Mouse (Mus musculus) stomach, embryonic 16.5 days (tissue): ENCODE results near the gene Hrh1. TPM values are rescaled to one million over a fixed set of nuclear protein-coding genes. Genes with fewer than 3 reads are reported as not detected.
A peak's percentile ranks its signal among the peaks of the same experiment; 100 is the strongest.

Experiments used
- ATAC-seq: fragments of 200-750 bp; cut with Nextera tagmentation; 2 replicates; pipeline ENCODE4 v1.8.0; 2017; ENCODE audit warnings: moderate number of reproducible peaks, moderate TSS enrichment; ENCODE audit not compliant: insufficient read depth, low FRiP score
- H3K27ac ChIP-seq: fragments of 300-500 bp; sonication (generic); 2 replicates; pipeline ENCODE4 v1.5.1; 2014; ENCODE audit warnings: low read length
- H3K27me3 ChIP-seq: fragments of 300-500 bp; sonication (generic); 2 replicates; pipeline ENCODE4 v1.6.1; 2014; ENCODE audit warnings: low read length, control low read depth, mixed read lengths; ENCODE audit not compliant: control insufficient read depth, insufficient read depth
- H3K36me3 ChIP-seq: fragments of 300-500 bp; sonication (generic); 2 replicates; pipeline ENCODE4 v1.6.1; 2014; ENCODE audit warnings: low read length; ENCODE audit not compliant: control insufficient read depth, insufficient read depth
- H3K4me1 ChIP-seq: fragments of 300-500 bp; sonication (generic); 2 replicates; pipeline ENCODE4 v1.6.1; 2014; ENCODE audit warnings: low read length, control low read depth, mixed read lengths; ENCODE audit not compliant: control insufficient read depth, insufficient read depth
- H3K4me2 ChIP-seq: fragments of 300-500 bp; sonication (generic); 2 replicates; pipeline ENCODE4 v1.6.1; 2014; ENCODE audit warnings: low read depth, low read length, mixed read lengths
- H3K4me3 ChIP-seq: fragments of 300-500 bp; sonication (generic); replicated peaks from 2 replicates; pipeline ENCODE4 v1.5.1; 2014; ENCODE audit warnings: mild to moderate bottlenecking, low read length
- H3K9ac ChIP-seq: fragments of 300-500 bp; sonication (generic); 2 replicates; pipeline ENCODE4 v1.6.1; 2014; ENCODE audit warnings: low read length
- H3K9me3 ChIP-seq: fragments of 300-500 bp; sonication (generic); replicated peaks from 2 replicates; pipeline ENCODE4 v1.6.1; 2016; ENCODE audit warnings: low read length, control low read depth; ENCODE audit not compliant: control insufficient read depth
- WGBS: fragments of 180-500 bp; shearing (Covaris S2); extraction: QIAGEN DNeasy Blood & Tissue Kit; methylation state at CpG from one replicate; pipeline ENCODE4 v1.1.7; 2014; 5-methylcytosine and 5-hydroxymethylcytosine counted together
- polyA plus RNA-seq: library from polyadenylated mRNA; unstranded; fragments of >200 nt; fragmentation: Nextera tagmentation; extraction: Ambion mirVana; gene quantifications from 2 replicates; pipeline ENCODE4 v1.2.1, GENCODE M21; 2015

Hrh1 gene
- polyA plus RNA-seq, 1 experiment from 2014 or later = 0.19 TPM

- H3K4me1 ChIP-seq = no peaks in the 10 kb centered on the region
- no peak overlapping the region for H3K4me3 ChIP-seq
- no peaks in the 10 kb centered on the region for H3K27me3 ChIP-seq
- H3K9ac ChIP-seq = no peak overlapping the region
- H3K27ac ChIP-seq = no peak overlapping the region
- no peaks in the 10 kb centered on the region for H3K9me3 ChIP-seq
- no peak for ATAC-seq
- H3K4me2 ChIP-seq = no peak overlapping the region
- H3K36me3 ChIP-seq = no peaks in the 10 kb centered on the region
- WGBS = 52% methylated on average over 8 of the region's 8 CpGs
Observed at GRCm38 (mm10) chr6:114411913-114412312, 14.2 kb downstream of the Hrh1 start.

DNA sequence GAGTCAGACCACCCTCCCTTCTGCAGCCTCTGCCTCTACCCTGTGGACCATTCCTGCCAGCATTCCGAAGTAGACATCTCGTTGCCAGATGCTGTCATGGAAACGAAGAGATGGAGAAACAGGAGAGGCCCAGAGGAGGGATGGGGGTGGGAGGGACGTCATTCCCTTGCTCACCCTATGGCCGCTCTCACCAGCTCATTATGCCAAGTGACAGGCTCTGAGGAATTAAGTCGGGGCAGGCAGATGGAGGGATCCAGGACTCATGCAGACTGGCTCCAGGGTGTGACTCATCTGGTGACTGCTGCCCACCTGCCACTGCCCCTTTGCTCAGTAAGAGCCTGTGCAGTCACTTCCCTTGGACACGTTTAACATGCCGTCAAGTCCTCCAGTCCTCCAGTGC is 16.8 kb downstream of the Hrh1 start:
- 57% methylated on average over 8 of the region's 8 CpGs for WGBS
- H3K27ac ChIP-seq = no peak overlapping the region

DNA sequence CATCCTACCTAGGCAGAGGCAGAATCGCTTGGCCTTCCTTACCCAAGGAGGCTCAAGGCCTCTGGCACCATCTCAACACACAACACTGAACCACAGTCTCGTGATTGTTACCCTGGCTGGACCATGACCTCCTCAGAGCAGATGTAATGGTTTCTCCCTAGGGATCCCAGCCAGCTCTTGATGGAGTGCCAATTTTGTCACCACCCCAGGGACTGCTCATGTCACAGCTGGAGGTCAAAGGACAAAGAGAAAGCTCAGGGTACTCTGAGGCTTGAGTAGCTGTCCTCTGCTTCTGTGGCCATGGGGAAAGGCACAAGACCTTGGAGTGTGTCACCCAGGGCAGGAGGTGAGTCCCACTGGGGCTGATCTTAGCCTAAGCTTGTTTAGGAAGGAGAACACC is 20.3 kb downstream of the Hrh1 start:
- Histone ChIP-seq H3K36me3 (no peaks in the 10 kb centered on the region), H3K27me3 (no peaks in the 10 kb centered on the region), H3K9me3 (no peaks in the 10 kb centered on the region), H3K27ac (no peak overlapping the region), H3K4me3 (no peak overlapping the region), H3K9ac (no peak overlapping the region), H3K4me1 (no peaks in the 10 kb centered on the region), H3K4me2 (no peak overlapping the region)
- 65% methylated on average over 2 of the region's 2 CpGs for WGBS
- no peak for ATAC-seq

More for the DNA sequence above, 16.8 kb downstream of the Hrh1 start:
- no peak overlapping the region for H3K9ac ChIP-seq
- H3K4me3 ChIP-seq = no peak overlapping the region
- H3K4me1 ChIP-seq = no peaks in the 10 kb centered on the region
- H3K36me3 ChIP-seq = no peaks in the 10 kb centered on the region
- no peak for ATAC-seq
- no peaks in the 10 kb centered on the region for H3K9me3 ChIP-seq
- H3K27me3 ChIP-seq = no peaks in the 10 kb centered on the region
- H3K4me2 ChIP-seq = no peak overlapping the region

GRCm38 (mm10) chr6:114421061-114421460 is 23.3 kb downstream of the Hrh1 start:
- H3K36me3 ChIP-seq = no peaks in the 10 kb centered on the region
- H3K4me3 ChIP-seq = no peak overlapping the region
- H3K9me3 ChIP-seq = no peaks in the 10 kb centered on the region
- no peaks in the 10 kb centered on the region for H3K4me1 ChIP-seq
- no peaks in the 10 kb centered on the region for H3K27me3 ChIP-seq
- H3K27ac ChIP-seq = no peak overlapping the region
- no peak overlapping the region for H3K9ac ChIP-seq
- no peak overlapping the region for H3K4me2 ChIP-seq
- no peak for ATAC-seq

DNA sequence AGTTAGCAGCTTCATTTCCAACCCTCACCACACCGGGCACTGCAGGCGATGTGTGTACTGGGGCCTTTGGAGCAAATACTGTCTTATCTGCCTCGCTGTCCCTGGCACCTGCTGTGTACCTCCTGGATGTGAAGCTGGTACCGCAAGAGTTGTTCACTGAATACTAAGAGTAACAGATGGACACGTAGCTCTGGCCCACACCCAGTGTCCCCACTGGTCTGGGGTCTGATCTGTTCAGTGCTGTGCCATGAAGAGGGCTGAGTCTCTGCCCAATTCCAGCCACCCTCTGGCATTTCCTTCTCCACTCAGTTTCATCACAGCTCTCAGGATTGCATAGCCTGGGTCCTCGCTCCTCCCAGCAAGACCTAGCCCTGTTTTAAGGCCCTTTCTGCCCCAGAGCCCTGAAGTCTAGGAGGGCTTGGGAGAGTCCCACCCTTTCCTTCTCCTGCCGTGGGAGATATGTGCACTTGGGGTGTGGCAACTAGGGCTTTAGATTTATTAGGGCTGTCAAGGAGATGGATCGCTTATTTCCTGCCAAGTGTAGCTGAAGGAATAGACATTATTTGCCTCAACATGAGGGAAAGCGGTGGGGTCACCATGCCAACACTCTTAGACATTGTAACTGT is 25.4 kb downstream of the Hrh1 start:
- H3K27me3 ChIP-seq = no peaks in the 10 kb centered on the region
- peak; percentile 41; the same call in 1 of the 2 replicates for ATAC-seq
- WGBS = 53% methylated on average over 9 of the region's 9 CpGs
- H3K36me3 ChIP-seq = no peaks in the 10 kb centered on the region
- no peak overlapping the region for H3K9ac ChIP-seq
- H3K9me3 ChIP-seq = no peaks in the 10 kb centered on the region
- no peak overlapping the region for H3K27ac ChIP-seq
- H3K4me2 ChIP-seq = no peak overlapping the region
- no peak overlapping the region for H3K4me3 ChIP-seq
- H3K4me1 ChIP-seq = no peaks in the 10 kb centered on the region

GRCm38 (mm10) chr6:114425343-114425742 is 27.6 kb downstream of the Hrh1 start:
- peaks cover under 1% of the 10 kb centered on the region; the same call in 1 of the 2 replicates for H3K4me1 ChIP-seq
- no peaks in the 10 kb centered on the region for H3K27me3 ChIP-seq
- no peak overlapping the region for H3K4me2 ChIP-seq
- H3K4me3 ChIP-seq = no peak overlapping the region
- H3K9ac ChIP-seq = no peak overlapping the region
- no peaks in the 10 kb centered on the region for H3K36me3 ChIP-seq
- H3K9me3 ChIP-seq = no peaks in the 10 kb centered on the region
- no peak for ATAC-seq
- no peak overlapping the region for H3K27ac ChIP-seq
- 16% methylated on average over 5 of the region's 5 CpGs for WGBS

DNA sequence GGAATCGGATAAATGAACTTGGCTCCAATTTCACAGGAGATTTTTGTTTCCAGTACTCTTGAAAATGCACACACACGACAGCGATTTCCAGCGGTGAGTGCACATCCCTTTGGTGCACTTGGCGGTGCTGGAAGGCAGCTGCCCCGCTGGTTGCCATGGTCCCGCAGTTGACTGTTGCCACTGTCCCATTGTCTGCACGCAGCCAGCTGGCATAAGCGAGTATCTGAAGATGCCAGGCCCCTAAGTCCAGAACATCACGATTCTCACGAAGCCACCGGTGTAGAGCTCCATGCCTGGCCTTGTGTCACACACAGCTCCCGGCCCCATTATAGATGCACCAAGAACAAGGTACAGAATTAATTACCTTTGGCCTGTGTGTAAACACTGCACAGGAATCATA is 29.9 kb downstream of the Hrh1 start:
- Histone ChIP-seq H3K36me3 (no peaks in the 10 kb centered on the region), H3K9me3 (no peaks in the 10 kb centered on the region), H3K4me2 (no peak overlapping the region), H3K4me3 (no peak overlapping the region), H3K4me1 (peaks cover 3% of the 10 kb centered on the region; the same call in 1 of the 2 replicates), H3K27ac (no peak overlapping the region), H3K27me3 (no peaks in the 10 kb centered on the region), H3K9ac (no peak overlapping the region)
- WGBS = 85% methylated on average over 13 of the region's 13 CpGs
- ATAC-seq = no peak

DNA sequence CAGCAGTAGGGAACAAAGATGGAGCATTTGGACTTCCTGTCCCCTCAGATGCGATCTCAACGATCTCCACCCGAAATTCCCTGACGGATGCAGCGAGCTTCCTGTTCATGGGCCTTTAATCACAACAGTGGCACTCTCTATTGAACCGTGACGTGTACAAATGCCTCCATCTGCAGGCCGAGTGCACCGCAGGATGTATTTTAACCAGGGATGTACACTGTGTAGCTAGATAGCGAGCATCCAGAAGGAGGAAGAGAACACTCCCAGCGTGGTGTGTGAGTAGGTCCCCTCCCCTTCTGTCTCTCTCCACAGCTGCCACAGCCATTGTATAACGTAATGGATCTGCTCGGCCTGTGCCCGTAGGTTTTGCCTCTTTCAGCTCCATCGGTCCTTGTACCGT is 31.1 kb downstream of the Hrh1 start:
- Histone ChIP-seq H3K27ac (no peak overlapping the region), H3K9ac (no peak overlapping the region), H3K4me2 (no peak overlapping the region), H3K27me3 (no peaks in the 10 kb centered on the region), H3K36me3 (no peaks in the 10 kb centered on the region), H3K9me3 (no peaks in the 10 kb centered on the region), H3K4me3 (no peak overlapping the region), H3K4me1 (peaks cover 3% of the 10 kb centered on the region; the same call in 1 of the 2 replicates)
- ATAC-seq = no peak
- 68% methylated on average over 16 of the region's 16 CpGs for WGBS

DNA sequence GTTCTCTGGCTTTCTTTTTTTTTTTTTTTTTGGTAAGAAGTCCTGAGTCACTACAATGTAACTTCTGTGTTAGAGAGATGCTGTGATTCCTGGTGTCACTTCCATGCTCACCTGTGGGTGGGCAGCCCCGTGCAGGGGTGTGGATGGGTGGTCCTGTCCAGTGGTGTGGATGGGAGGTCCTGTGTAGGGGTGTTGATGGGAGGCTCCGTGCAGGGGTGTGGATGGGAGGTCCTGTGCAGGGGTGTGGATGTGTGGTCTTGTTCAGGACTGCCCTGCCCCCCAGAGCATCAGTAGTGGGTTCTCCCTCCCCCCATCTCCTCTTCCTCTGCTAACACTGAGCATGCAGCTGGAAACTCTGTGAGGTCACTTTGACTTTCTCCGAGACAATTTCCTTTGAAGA is 34.9 kb downstream of the Hrh1 start:
- peaks cover 3% of the 10 kb centered on the region; the same call in 1 of the 2 replicates for H3K4me1 ChIP-seq
- H3K9ac ChIP-seq = no peak overlapping the region
- no peaks in the 10 kb centered on the region for H3K9me3 ChIP-seq
- no peaks in the 10 kb centered on the region for H3K27me3 ChIP-seq
- 34% methylated on average over 3 of the region's 3 CpGs for WGBS
- no peak overlapping the region for H3K4me3 ChIP-seq
- no peaks in the 10 kb centered on the region for H3K36me3 ChIP-seq
- H3K4me2 ChIP-seq = no peak overlapping the region
- no peak overlapping the region for H3K27ac ChIP-seq
- no peak for ATAC-seq
